Mouse (Mus musculus) embryo, embryonic 10 days (tissue): ENCODE data around the gene Cradd.

ENCODE experiments used
- DNase-seq: peaks from one replicate; pipeline ENCODE4 v3.0.0-alpha.2; 2015; ENCODE audit warnings: low spot score

Cradd gene

DNA sequence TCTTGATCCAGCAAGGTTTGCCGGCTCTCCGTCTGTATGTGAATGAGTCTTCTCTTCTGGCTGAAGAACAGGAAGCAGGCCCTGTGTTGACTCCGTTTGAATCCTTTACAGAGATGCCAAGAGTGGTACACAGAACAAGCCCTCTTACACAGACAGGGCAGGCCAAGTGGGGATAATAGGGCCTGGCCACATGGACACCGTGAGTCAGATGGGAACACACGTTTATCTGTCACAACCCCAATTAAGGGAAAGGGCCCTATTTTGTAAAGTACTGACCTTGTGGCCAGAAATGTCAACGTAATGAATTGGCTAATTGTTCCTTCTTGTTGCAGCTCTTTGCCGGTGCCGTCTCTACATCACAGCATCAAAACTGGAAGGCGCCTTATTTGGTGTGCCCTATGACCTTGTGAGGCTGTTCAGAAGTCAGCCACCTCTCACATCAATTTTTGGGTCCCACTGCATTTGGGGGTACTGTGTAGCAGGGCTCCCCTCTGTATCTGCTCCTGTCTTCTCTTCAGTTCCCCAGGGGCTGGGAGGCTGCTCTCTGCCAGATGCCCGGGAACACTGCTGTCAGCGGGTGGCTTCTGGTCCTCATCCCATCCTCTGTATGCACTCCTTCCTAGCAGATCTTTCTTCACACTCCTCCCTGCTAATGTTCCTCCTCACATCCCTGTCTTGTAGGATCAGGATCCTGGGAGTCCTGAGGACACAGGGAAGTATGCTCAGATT, 124.2 kb downstream of the Cradd start:
- peak; percentile 51 for DNase-seq

DNA sequence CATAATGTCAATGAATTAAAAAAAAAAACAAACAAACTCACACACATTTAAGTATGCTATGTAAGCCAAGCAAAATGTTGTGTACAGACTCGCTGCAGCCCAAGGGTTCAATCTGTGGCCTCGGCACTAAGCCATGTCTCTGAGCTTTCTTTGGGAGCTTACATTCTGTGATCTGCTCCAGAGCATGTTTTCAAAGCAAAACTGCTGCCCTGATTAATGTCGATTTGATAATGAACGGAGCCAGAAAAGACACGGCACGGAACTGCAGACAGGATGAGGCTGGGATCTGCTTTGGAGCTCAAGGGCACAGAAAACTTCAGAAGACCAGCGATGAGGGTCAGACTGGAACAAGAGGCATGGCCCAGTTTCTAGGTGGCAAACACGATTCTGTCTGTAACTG, 126.6 kb downstream of the Cradd start:
- no peak for DNase-seq

DNA sequence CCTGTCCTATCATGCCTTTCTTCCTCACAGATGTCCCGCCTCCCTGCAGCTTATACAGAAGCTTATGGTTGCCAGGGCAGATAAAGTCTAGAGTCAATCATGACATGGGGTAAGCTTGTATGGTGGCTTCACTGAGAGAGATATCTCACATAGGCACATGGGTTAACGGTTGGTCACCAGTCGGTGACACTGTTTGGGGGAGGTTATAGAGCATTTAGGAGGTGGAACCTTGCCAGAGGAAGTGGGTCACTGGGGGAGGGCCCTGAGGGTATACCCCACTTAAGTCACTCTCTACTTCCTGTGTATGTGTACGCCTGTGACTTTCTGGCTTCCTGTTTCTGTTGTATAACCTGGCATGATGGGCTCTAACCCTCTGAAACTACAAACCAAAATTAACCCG, 128.2 kb downstream of the Cradd start:
- no peak for DNase-seq

DNA sequence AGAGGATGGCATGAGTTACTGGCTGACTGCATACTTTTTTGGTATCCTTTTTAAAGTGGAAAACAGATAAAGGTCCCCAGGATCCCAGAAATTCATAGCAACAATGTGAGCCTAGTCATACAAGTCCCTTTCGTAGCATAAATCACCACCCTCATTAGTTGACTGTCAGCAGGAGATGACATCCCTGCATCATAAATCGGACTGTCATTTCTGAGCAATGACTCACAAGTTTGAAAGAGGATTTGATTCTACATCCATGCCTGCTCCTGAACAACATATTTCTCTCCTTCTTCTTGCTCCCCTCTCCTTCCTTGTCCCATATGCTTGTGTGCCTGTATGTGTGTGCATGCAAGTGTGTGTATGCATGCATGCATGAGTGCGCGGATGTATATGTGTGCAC, 129.2 kb downstream of the Cradd start:
- DNase-seq = no peak

DNA sequence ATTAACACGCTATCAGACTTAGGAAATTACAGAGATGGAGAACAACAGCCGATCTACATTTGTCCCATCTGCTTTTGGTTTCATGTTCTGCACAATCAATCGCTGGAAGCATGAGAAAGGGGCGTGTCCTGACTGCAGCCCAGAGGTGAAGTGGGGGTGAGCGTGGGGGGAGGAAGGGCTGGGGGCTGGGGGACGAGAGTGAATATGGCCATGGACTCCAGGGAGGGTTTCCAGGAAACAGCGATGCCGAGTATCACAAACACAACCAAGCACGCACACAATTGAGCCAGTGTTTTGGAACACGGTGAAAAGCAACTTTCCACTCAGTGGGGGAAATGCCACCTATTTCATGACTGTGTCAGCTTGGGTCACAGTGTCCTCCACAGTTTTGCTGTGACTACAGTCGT, 130.1 kb downstream of the Cradd start:
- no peak for DNase-seq

DNA sequence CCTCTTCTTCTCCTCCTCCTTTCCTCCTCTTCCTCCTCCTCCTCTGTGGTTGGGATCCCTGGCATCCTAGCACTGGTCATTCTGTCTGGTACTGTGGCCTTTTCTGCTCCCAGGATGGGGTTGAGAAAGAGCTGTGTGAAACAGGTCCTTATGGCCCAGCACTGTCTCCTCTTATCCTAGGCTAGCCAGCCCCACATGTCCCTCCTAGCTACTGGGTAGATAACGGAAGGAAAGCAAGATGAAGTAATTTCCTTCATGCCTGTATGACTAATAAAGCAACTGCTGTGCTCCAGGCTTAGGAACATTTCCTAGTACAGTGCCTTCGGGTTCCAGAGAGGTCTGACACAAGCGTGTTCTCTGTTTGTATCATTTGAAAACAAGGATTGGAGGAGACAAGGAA, 132.1 kb downstream of the Cradd start:
- no peak for DNase-seq

DNA sequence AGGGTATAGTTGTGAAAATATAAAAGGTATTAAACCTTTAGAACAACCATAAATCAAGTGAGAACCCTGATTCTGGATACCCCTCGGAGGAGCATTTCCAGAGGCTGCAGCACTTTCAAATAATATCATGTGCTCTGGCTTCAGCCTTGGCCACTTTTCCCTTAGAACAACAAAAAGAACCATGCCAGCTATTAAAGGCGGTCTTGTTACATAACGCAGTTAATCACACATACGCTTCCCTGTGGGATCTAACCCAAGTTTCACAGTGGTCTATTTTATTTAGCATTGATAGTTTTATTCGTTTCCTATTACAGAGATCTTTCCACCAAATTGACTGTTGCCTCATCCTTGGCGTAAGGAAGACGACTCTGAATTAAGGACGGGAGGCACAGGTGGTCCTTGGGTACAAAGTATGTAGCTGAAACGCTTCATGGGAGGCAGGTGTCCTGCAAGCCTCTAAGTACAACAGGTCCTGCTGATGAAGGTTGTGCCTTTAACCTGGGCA, 132.7 kb downstream of the Cradd start:
- DNase-seq = no peak

DNA sequence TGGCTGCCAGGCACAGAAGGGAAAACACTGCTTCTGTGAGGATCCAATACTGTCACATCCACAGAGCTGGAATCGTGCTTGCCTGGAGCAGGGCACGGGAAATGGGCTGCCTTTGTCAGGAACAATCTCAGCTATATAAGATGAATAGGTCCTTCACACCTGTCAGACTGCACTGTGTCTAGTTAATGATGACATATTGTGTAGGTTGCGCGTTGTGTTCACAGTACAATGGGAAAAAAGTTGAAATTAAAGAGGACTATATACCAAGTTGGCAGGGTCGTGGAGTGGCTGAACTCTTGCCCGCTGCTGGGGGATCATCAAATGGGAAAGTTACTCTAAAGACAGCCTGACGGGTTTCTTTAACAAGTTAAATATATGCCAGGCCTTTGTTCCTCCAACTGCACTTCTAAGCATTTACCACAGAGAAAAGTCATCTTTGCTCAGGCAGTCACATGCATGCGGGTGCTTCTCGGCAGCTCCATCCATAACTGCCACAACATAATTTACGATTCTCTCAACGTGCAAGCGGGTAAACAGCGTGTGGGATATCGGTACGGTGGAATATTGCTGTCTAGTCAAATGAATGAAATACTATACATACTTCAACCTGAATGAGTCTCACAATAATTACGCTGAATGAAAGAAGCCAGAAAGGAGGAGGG, 134.3 kb downstream of the Cradd start:
- no peak for DNase-seq

DNA sequence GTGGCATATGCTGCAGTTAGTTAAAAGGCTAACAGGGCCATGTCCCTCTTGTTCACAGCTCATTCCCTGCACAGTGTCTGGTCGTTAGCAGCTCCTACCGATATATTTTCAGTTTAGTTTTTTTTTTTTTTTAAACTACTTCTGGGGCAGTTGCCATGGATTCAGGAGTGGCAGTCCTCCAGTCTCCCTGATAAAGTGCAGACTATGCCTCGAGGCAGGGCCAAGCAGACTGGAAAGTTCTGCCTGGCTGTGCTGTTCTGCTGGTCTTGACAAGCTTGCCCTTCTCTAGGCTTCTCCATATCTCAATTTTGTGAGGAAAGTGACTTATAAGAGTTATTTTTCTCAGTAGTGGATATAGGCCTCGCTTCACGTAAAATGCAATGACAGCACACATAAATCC, 139.7 kb downstream of the Cradd start:
- no peak for DNase-seq

DNA sequence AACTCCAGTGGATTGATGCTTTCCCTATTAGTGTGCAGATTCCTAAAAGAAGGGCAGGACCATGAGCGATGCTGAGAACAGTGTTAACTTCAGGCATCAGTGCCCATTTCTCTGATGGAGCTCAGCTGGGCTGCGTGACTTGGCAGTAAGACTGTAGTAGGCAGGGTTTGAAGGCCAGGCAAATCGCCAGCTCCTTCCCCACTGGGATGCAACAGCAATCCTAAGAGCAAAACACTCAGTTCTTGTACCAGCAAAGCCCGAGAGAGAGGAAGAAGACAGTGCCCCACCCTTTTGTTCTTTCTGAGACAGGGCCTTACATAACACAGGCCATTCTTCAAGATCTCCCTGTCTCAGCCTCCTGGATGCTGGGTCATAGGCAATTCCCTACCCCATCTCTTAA, 140.9 kb downstream of the Cradd start:
- no peak for DNase-seq

DNA sequence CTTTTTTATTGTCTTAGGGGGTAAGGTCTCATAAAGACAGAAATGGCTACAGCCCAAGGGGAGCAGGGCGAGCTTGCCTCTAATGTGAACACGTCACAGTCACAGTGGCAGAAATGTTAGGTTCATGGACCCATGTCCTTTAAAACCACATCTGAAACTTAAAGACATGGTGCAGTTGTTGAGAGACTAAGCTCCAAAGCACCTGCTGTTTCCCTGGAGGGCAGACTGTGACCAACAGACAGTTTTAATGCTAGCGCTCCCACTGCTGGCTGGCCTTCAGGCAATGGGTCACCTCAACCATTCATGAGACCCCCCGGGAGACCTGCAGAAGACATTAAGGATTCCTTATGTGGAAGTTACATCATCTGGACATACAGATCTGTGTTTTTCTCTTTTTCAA, 141.5 kb downstream of the Cradd start:
- DNase-seq = no peak

DNA sequence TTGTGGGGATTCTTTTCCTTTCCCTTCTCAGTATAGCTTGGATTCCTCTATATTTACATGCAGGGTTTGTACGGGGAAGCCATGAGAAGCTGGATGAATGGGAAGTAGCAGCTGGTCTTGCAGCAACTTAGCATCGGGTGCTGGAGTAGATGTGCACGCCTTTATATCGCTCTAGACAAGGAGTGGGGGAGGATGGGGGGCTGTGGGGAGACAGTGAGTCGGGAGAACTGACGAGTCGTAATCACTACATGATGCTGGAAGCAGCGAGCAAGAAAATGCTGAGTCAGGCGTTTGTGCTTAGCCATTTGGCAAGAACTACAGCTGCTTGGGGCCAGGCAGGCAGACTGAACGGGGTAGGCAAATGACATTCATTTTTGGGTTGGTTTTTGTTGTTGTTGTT, 142.4 kb downstream of the Cradd start:
- DNase-seq = no peak

DNA sequence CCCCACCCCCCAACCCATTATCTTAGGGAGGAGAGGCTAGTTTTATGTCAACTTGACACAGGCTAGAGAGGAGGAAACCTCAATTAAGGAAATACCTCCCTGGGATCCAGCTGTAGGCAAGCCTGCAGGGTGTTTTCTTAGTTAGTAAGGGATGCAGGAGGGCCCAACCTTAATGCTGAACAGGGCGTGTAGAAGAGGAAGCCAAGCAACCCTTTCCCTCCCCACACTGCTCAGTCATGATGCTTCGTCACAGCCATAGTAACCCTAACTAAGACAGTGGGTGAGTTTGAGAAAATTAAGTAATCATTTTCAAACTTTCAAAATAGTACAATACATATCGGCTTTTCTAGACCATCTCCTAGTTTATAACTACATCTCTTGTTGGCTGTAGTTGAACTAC, 143.0 kb downstream of the Cradd start:
- DNase-seq = no peak

DNA sequence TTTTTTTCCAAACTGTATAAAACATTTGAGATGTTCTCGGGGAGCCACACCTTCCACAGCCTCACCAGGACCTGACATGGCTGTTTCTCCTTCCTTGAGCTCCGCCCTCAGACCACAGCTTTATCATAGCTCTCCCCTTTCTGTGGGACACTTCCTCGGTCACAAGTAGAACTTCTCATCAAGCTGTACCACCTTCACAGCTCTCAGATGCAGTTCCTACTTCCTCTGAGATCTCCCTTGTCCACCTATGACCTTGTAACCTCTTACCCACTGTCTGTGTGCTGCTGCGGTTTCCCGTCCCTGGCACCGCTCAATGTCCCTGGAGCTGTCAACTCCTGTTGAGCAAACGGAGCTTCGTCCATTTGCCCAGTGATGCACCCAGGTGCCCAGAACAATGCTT, 143.8 kb downstream of the Cradd start:
- DNase-seq = no peak

DNA sequence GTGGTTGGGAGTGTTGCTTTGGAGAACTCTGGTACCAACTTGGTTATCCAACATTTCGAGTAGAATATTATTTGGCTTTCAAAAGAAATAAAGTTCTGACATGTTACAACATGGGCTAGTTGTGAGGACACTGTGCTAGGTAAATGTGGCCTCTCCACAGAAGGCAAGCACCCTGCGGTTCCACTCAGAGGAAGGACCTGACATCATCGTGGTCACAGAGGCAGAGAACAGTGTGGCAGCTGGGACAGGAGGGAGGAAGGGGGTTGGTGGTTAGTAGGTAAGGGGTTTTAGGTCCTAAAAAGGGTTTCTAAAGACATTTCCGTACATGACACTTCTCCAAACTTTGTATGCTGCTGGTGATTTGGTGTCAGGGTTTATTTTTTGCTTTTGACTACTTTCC, 145.1 kb downstream of the Cradd start:
- DNase-seq = no peak

DNA sequence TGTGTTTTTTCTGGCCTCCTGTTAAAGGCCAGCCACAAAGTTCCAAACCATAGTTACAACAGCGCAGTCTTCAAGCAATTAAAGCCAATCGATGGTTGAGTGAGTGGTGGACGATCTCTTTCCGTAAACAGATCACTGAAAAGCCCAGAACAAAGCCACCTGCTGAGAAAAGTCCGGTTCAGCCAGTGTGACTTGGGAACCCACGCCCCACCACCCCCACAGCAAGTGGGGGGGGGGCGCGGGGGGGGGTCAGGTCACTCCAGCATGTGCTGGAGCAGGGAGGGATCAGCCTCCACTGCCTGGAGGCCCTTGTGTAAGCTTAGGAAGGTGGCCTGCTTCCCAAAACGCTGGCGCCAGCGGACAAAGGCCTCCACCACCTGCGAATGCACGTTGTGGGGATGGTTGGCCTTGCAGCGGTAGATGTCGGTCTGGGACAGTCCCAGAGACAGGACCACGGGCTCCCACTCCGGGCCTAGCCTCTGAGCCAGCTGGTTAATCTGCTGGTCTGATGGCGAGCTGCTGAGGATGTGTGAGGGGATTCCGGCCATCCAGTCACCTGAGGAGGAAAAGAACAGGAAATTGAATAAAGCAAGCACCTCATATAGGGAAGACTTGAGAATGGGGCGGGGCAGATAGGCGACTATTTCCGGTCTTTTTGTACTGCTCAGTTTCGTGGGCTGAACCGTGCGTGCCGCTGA, 148.4 kb downstream of the Cradd start:
- DNase-seq = no peak

DNA sequence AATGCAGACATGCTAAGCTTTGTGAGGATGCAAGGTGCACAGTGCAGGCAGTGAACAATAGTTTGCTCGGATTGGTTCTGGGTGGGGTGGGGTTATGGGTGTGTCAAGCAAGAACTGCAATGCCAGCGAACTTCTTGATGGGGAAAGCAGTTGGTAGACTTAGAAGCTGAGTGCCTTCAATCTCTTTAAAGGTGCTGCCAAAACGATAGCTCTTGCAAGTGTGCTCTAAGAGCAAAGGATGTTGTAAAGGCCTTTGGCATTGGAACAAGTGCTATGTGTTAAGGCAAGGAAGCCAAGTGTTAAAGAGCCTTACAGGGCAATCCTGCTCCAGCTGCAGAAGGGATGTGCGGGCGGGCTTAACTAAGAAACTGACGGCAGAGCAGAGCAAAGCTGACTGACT, 149.7 kb downstream of the Cradd start:
- DNase-seq = no peak

DNA sequence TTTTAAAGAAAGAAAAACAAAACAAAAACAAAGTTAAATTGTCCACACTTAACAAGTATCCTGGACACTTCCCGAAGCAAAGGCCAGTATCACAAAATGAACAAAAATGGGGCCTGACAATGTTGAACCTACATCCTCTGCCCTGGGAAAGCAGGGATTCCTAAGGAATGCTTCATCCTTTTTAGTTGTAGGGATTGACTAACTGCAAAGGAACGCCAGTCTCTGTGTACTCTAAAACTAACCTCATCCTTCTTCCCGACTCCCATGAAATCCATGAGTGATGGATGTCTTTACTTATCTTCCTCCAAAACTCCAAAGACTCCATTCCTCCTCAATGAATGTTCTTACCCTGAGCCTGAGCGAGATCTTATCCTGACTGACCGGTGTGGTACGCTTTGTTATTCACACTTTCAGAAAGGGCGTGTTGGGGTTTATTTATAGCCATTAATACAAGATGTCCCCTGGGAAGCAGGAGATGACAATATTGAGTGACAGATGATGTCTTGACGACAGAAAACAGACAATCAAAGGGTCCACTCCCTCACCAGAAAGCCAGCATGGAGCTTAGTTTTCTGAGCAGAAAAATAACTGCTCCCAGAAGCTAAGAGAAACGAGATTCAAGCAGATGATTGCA, 153.1 kb downstream of the Cradd start:
- no peak for DNase-seq

DNA sequence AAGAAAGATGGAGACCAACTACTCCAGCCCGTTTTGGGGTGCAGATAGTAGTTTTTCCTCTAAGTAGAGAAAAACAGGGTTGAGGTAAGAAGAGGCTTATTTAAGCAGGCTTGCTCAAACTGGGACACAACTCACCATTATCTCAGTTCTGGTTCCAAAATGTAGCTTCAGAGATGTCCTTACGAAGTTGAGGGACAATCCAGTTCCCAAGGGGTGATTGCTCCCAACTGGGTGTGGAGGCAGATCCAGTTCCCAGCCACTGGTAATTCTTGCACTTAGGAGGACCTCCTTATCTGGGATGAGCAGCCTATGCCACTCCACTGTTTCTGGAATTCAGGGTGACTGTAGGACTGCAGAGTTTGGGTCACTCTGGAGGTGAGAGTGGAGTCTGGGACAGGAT, 159.0 kb downstream of the Cradd start:
- no peak for DNase-seq

DNA sequence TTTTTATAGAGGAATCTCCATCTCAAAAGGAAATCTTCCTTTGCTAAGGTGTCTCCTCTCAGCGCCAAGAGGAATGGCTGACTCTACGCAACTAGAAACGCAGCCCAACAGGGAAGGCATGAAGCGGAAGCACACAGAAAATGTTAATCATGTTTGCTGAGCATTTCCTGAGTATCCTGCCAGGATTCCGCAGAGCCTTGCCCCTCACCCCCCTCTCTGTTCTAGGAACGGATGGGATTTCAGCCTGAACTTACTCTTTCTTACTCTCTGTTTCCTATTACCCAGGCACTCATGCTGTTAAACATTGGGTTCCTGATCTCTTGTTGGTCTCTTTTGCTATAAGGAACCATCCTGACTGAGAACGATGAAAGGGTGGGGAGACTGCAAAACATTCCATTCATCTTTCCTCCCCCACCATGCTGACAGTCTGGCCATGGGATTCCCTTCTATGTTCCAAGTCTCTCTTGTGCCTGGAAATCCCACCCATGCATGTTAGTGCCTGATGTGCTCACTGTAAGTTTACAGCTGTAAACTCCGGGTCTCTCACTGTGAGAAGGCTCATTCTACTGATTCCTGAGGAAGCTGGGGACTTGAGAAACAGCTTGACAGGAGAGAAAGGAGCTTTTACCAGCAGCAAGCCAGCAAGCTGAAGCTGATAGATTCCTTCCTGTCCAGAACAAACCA, 161.1 kb downstream of the Cradd start:
- DNase-seq = no peak

DNA sequence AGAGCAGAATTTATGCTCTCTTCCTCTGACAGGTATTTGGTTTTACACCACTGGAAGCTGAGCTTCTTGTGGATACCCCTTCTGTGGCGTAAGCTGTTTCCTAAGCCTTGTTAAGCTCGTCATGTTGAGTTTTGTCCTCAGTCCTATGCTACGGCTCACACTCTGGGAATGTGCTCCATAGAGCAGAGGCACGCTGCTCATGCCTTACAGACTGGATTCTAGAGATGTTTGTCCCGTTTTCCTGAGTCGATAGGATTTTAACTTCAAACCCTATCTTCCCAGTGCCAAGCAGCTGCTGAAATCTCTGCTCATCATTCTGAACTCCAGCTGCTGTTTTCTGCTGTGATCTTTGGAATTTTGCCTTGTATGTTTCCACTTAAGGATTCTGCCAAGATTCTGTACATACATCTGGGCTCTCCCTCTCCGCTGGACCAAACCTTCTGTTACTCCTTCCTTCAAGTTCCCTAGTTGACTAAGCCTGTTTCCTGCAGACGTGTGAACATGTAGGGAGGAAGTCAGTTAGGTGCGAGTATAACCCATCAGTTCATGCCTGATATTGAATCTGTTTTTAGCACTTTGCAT, 164.2 kb downstream of the Cradd start:
- DNase-seq = no peak

DNA sequence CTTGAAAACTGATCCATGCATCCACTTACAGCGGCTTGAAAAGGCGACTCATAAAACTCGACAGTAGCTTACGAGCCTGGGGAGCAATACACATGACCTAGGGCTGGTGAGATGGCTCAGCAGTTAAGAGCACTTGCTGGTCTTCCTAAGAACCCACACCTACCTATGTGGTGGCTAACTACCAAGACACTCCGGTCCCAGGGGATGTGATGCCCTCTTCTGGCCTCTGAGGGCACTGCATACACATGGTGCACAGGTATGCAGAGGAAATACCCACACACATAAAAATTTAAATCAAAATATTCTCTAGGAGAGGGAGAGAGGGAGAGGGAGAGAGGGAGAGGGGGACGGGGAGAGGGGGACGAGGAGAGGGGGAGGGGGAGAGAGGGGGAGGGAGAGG, 167.5 kb downstream of the Cradd start:
- DNase-seq = no peak
